Mouse (Mus musculus) embryo, embryonic 10 days (tissue): ENCODE results near the gene Gm26657.

ENCODE experiments used
- DNase-seq: peaks from one replicate; pipeline ENCODE4 v3.0.0-alpha.2; 2015; ENCODE audit warnings: low spot score

The Gm26657 gene

DNA sequence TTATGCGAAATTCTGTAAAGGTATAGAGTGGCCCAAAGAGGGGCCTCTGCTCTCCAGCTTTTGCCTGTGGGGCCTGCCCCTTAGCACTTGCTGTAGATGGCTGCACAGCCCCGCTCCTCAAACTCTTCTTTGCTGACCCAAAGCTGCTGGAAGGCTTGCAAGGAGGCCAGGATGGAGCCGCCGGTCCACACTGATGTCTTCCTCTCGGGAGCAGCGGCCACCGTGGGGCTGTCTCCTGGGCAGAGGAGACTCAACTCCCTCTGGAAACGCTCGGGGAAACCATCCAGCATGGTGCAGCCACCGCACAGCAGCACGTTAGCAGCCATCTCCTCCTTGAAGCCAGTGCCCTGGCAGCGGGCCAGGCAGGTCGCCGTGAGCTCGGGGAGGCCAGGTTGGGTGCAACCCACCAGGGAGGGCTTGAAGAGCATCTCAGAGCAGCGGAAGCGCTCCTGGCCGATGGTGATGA lies at the start of gene Gm26657:
Gene Gm26657, plus strand, starts transcription at position 51 of the 466 bp plus-strand sequence.
- no peak for DNase-seq

DNA sequence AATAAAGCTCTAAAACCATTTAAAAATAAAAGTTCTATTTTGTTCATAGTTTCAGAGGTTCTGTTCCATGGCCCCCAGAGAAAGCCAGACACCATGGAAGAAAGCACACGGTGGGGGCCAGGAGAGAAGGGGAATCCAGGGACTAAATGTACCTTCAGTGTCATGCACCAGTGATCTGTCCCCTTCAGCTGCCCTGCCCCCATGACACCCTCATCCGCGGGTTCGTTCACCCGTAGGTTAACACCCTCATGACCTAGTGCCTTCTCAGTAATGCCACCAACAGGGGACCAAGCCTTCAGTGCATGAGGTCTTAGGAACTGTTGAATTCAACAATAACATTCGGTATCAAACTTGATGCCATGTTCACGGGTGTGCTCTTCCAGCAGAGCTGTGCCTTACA lies 43.5 kb upstream of the Gm26657 start:
- no peak for DNase-seq

DNA sequence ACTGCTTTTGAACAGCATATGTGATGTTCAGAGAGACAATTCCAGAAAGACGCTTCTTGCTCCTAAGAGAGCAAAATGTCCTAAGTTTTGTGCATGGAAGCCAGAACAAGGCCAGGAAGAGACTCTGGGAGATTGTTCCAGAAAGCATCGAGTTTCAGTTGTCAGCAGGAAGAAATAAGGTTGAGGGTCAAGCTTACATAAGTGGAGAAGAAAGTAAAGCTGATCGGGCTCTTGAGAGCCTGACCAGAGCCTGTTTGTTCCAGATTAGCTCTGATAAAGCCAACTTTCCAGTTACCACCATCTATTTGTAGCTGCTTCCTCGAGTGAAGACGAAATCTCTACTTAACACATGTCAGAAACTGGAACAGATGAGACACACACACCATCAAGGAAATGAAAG lies 41.2 kb upstream of the Gm26657 start:
- no peak for DNase-seq

DNA sequence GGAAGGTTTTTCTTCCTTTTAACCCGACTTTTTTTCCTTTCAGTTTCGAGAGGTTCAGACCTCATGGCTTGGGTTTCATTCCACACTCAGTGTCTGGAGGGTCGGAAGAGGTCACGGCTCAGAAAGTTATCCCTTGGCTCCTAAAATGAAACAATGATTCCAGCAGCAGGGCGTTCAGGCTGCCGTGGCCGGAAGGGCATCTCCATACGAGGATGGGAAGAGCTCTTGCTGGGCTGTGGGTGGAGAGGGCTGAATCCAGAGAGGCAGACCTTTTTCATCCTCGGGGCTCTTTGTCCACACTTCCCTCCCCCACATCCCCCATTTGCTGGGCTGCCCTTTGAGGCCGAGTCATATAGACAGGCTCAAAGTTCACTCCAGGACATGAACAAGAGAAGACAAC lies 37.6 kb upstream of the Gm26657 start:
- peak; percentile 69 for DNase-seq

DNA sequence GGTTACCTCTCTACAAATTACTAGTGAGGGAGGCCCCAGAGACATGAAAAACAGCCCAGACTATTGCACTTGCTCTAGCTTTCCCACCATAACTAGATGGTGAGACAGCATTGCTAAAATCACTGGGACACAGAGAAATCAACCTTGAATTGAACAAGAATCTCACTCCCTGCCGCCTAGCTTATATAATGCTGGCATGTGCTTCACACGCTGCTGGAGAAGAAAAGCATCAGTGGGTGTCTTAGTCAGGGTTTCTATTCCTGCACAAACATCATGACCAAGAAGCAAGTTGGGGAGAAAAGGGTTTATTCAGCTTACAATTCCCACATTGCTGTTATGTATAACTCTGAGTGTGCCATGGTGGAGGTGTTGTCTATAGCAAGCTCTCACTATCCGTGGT lies 26.7 kb upstream of the Gm26657 start:
- DNase-seq, result no peak

DNA sequence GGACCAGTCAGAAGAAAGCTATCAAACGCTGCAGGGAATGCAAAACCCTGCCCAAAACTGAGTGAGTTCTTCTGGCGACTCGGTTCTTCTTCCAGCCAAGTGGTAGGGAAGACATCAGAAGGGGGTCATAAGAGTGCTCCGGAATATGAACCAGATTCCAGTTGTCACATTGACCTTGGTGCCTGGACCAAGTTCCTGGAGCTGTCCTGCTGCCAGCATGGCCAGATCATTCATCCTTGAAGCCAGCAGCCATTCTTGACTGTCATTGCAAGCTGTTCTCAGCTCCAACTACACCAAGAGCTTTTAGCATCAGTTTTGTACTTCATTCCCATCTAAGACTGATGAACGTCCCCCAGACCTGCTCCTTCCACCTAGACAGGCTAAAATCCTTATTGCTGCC lies 23.1 kb upstream of the Gm26657 start:
- DNase-seq, result no peak

DNA sequence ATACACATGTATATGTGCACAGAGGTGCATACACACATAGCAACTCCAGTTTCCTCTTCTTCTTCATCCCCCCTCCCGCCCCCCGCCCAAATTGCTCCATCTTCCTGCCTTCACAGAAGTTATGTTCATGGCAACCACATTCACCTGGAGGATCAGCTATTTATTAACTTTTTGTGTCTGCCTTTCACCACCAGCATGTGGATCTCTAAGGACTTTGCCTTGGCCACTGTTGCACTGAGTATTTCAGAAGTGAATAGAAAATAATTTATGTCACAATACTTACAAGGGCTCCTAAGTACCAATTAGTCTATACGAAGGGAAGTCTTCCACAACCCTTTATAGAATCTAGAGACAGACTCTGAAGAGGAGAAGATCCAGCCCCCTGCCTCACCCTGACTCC lies 21.9 kb upstream of the Gm26657 start:
- DNase-seq, result no peak

DNA sequence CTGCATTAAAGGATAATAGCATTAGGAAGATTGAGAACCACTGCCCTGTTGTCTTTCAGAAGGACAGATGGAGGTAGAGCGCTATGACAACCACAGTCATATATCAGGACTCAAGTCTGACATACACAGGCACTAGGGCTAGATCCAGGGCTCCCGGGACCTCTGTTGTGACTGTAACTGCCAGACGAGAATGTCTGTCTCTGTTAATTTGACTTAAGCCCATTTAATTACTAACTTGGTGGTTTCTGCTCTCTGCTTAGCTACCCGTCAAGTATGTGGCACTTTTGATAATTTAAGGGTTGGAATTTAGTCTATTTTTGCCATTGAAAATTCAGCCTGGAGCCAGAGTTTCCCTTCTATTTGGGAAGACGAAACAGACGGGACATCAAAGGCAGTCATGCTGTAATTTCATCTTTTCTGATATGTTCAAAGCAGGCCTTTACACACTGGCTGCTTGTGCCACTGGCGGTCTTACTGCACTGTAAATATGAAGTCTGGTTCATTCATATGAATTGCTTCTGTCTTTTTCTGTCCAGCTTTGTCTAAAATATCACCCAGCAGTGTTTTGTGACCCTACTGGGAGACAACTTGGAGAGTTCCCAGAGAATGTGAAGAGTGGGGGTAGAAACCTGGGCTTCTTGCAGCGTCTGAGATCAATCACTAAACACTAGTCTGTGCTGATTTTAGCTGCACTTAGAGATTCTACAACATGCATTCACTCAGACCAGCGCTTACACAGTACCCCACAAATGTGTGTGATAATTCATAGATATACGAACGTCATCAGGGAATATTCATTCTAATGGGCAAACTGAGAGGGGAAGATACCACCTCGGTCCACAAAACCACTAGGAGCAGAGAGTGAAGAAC lies 21.1 kb upstream of the Gm26657 start:
- DNase-seq, result no peak

DNA sequence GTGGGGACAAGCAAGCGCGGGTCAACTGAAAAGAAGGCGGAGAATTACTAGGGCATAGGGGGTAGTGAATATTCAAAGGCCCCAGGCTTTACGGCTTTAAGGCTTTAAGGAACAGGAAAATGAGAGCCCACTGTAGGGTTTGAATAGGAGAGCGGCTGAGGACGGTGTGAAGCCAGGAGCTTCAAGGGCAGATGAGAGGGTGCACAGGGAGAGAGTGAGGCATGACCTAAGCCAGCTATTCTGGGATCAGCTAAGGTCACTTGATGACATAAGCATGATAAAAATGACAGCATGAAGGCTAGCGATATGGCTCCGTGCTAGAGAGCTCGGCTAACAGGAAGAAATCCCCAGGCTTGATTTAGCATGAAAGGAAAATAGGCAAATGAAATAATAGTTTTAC lies 20.4 kb upstream of the Gm26657 start:
- DNase-seq, result no peak

DNA sequence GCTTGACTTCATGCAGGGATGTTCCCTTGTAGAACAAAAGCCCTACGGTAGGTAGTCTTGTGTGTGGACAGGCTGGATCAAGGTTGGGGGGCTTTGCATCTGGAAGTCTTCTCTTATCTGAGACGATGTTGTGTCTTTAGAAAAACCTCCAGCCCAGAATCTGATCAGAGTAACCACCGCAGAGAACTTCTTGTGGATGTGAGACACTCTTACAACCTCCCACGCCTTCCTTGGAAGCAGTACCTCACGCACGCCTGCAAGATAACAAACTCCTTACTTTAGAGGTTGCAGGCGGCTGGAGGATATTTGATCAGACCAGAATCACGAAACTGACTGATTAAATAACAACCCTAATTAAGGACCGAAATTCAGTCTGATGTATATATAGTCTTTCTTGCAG lies 19.5 kb upstream of the Gm26657 start:
- no peak for DNase-seq

DNA sequence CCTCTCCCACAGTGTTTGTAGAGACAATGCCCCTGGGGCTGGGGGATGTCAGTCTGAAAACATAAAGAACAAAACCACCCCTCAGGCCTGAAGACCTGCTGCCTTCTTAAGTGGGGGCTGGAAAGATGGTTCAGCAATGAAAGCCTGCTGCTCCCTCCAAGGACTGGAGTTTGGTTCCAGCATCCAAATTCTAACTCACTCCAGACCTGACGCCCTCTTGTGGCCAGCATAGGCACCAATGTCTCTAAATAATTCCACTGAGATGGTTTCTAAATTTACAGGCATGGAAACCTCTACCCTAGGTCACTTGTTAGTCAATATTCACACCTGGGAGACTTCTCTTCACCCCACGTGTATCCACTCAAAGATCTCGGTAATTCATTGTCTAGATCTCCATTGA lies 18.4 kb upstream of the Gm26657 start:
- DNase-seq, result peak; percentile 59

DNA sequence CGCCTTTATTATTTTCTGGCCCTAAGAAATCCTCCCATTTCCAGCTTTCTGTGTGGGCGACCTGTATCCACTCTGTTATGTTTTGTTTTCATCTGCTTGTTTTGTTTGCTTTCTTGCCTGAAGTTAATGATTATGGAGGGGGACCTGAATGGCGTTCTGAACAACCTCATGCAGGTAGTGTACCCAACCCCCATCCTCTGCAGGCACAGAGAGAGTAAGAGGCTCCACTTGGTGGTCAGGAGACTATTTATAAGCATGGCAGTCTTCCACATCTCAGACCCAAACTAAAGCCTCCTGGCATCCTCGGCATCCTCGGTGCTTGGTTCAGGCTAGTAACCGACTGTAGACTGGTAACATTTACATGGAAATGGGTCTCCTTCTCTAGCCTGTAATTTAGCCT lies 17.5 kb upstream of the Gm26657 start:
- no peak for DNase-seq

DNA sequence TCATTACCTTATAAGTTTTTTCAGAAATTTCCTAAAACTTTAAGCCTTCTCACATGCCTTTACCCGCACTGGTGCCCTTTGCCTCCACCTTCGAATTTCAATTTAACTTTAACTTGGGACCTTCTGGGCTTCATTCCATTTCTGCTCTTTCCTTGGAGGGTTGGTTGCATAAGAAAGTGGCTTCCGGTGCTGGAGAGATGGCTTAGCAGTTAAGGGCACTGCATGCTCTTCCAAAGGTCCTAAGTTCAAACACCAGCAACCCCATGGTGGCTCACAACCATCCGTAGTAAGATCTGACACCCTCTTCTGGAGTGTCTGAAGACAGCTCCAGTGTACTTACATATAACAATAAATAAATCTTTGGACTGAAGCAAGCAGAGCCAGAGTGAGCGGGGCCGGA lies 16.6 kb upstream of the Gm26657 start:
- no peak for DNase-seq

DNA sequence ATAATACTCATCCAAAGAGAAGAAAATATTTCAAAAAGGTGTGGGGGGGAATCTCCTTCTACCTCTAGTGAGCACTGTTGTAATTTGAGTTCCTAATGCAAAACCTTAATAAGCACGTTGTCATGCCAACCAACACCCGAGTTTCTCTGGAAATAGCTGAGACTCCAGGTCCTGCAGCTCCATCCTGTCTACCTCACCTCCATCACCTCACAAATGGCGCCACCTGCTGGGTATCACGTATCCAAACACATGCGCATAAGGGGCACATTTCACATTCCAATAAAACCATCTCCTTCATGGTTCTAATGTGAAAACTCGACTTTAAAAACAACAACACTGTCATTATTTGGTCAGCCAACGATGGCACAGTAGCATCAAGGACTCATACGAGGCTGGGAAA lies 14.0 kb upstream of the Gm26657 start:
- DNase-seq, result peak; percentile 43

DNA sequence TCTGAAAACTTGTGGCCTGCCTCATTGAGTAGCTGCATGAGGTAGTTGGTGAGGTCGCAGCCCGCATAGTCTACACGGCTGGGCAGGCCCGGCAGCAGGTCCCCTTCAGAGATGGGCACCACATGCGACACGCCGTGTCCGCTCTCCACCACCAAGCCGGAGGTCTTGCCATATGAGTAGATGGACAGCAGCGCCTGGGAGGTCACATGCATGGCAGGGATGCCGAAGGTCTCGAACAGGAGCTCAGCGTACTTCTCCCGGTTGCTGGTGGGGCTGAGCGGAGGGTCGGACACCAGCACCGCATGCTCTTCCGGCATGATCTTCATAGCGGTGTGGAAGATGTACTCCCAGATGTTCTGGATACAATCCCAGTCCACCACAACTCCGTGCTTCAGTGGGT lies 741 bp downstream of the Gm26657 start:
- DNase-seq, result no peak

DNA sequence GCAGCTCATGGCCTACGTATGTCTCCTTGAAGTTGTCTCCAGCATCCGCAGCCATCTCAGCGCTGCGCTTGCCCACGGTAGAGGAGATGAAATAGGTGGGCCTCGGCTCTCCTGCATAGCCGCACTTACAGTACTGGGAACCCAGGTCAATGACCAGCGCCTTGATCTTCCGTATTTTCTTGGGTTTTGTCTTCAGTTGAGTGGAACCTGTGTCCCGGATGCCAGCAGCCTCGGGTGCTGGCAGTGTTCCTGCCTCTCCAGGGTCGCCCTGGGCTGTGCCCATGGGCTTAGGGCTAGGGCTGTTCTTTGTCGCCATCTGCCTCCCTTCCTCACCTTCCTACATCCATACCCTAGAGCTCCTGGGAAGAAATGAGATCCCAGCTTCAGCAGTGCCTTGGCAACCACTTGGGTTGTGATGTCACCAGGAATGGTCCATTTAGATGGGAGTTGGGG lies 1.2 kb downstream of the Gm26657 start, which contains the start of gene Actl7b:
Gene Actl7b, minus strand, starts transcription at position 403 of the 453 bp plus-strand sequence.
- no peak for DNase-seq

DNA sequence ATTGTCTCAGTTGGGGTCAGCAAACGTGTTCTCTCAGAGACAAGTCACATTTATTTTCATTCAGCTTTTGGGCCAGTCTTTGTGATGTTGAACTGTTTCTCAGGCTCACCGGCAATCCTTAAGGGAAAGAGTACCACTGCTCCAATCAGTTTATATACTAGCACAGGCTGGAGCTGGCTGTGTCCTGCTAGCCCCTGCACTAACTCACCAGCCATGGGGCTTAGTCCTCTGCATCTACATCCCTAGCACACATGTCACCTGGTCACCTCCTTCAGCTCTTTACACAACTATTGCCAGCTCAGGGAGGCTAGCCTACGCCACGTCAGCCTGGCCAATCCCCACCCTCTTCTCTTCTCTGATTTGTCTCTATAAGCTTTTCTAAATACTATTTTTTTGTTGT lies 2.8 kb downstream of the Gm26657 start:
- DNase-seq, result no peak

DNA sequence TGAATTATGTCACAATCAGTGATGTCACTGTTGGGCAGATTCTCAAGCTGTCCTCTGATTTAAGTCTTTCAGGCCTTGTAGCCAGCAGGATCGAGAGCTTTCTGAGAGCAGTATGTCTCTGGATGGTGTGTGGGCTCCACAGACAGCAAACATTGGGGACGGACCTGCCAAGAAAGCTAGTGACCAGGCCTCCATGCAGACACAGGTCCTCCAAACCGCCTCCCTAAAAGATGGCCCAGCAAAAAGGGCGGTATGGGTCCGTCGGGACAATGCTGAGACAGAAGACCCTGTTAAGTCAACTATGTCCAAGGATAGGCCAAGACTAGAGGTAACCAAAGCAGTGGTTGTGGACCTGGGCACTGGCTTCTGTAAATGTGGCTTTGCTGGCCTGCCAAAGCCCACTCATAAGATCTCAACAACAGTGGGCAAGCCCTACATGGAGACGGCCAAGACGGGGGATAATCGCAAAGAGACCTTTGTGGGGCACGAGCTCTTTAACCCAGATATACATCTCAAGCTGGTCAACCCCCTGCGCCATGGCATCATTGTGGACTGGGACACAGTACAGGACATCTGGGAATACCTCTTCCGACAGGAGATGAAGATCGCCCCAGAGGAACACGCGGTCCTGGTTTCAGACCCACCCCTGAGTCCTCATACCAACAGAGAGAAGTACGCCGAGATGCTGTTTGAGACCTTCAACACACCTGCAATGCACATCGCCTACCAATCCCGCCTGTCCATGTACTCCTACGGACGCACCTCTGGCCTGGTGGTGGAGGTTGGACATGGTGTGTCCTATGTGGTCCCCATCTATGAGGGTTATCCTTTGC lies 3.7 kb downstream of the Gm26657 start, which contains the start of gene Actl7a:
Gene Actl7a, plus strand, starts transcription at position 51 of the 833 bp plus-strand sequence.
- DNase-seq, result no peak

DNA sequence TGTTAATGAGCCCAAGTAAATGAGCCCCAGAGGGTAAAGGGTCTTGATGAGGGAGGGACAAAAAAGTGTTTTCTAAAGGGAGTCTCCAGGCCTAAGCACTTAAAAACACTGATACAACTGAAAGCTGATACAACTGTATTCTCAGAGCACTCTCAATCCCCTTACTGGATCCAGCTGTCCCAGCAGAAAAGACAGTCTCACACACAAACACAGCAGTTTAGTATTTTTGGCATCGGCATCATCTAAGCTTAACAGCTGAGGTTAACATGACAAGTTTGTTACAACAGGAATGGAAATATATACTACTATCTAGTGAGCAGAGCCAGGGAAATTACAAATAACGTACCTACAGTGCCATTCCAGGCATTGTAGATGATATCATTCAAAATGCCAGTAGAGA lies 6.5 kb downstream of the Gm26657 start:
- DNase-seq, result no peak

DNA sequence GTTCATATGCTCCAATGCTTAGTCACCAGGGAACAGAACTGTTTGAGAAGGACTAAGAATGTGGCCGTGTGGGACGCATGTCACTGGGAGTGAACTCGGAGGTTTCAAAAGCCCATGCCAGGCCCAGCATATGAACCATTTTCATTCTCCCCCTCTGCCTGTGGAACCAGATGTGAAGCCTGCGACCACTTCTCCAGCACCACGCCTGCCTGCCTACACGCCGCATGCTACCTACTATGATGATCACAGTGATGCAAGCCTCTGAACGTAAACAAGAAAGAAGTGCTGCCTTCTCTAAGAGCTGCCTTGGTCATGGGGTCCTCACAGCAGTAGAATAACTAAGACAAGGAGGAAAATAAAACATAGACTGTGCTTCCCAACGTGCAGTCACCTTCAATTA lies 7.6 kb downstream of the Gm26657 start:
- DNase-seq, result no peak

DNA sequence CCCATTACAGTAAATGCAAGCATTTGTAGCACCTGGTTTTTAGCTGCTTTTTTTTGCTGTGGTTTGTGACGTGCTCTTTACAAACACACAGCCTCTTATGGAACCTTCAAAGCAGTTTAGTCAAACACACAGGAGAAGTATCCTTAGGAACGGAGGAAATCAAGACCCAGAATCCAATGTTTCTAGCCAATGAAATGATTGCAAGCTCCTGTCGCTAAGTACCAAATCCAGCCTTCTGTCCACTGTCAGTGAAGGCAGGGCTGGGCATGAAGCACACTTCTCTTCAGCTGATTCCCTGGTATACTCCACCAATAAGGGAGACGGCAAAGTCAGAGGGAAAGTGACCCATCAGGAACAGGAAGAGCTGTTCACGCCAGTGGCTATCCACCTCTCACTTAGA lies 16.2 kb downstream of the Gm26657 start:
- no peak for DNase-seq

DNA sequence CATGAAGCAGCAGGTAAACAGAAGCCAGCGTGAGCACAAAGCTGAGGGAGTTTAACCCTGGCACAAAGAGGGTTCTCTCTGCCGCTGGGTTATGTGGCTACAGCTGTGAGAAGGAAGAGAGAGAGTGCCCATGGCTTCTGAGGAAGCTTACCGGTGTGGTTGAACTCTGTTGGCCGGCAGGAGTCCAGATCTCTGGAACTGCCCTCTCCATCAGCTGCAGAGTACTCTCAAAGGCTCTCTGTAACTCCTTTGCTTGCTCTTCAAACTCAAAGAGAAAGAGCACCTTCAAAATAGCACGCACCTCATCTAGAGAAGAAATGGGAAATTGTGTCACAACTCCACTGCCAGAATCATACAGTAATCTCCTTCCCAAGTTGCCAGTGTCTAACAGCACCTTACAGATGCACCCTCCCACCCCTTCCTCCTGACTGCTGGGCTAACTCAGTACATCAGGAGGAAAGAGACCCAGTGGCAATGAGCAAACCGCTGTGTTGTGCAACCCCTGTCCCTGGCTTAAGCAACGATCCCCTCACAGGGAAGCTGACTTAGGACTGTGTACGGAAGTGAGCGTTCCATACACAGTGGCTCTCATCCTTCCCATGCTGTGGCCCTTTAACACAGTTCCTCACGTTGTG lies 17.2 kb downstream of the Gm26657 start:
- no peak for DNase-seq
